Mouse (Mus musculus) spleen, adult 2 months (tissue): ENCODE measurements around the gene Pdia5. TPM values are rescaled to one million over a fixed set of nuclear protein-coding genes. Genes with fewer than 3 reads are reported as not detected.

Source experiments
- DNase-seq, 2 experiments: peaks; one replicate each; pipeline versions ENCODE4 v3.0.0 to v3.0.0-alpha.2; 2012 to 2021; ENCODE audit warnings: low spot score in 2 of 2, low read depth in 1 of 2
- H3K27ac ChIP-seq: fragments of 200-500 bp; 2 replicates; pipeline ENCODE4 v1.5.1; 2012; ENCODE audit warnings: low read length, inconsistent platforms; ENCODE audit not compliant: insufficient read depth
- H3K27me3 ChIP-seq: fragments of 200-500 bp; 2 replicates; pipeline ENCODE4 v1.6.1; 2012; ENCODE audit warnings: mild to moderate bottlenecking, moderate library complexity, low read length, inconsistent platforms; ENCODE audit not compliant: control insufficient read depth, insufficient read depth
- H3K36me3 ChIP-seq: fragments of 200-500 bp; 2 replicates; pipeline ENCODE4 v1.6.1; 2012; ENCODE audit warnings: mild to moderate bottlenecking, low read length, inconsistent platforms; ENCODE audit not compliant: control insufficient read depth, insufficient read depth
- H3K4me1 ChIP-seq: fragments of 200-500 bp; 2 replicates; pipeline ENCODE4 v1.6.1; 2011; ENCODE audit warnings: inconsistent platforms; ENCODE audit not compliant: control insufficient read depth, insufficient read depth, insufficient read length
- H3K4me3 ChIP-seq: fragments of 200-500 bp; 2 replicates; pipeline ENCODE4 v1.5.1; 2011; ENCODE audit warnings: mild to moderate bottlenecking, inconsistent platforms; ENCODE audit not compliant: insufficient read depth, insufficient read length; ENCODE audit errors: extremely low read depth
- CTCF ChIP-seq: fragments of 200-500 bp; IDR thresholded peaks from 2 replicates; pipeline ENCODE4 v1.5.1; 2011; ENCODE audit warnings: mild to moderate bottlenecking, inconsistent platforms; ENCODE audit not compliant: insufficient read depth, insufficient read length, insufficient replicate concordance; ENCODE audit errors: extremely low read depth
- POLR2A ChIP-seq: fragments of 200-500 bp; IDR thresholded peaks from 2 replicates; pipeline ENCODE4 v1.6.1; 2011; ENCODE audit warnings: low read depth, low read length, inconsistent platforms
- WGBS: fragments of 180-500 bp; shearing (Covaris S2); methylation state at CpG from one replicate; pipeline ENCODE4 v1.1.7; 2018; 5-methylcytosine and 5-hydroxymethylcytosine counted together
- polyA plus RNA-seq: library from polyadenylated mRNA; depleted of rRNA; stranded (reverse); fragments of >200 nt; gene quantifications from 2 replicates; pipeline ENCODE4 v1.2.3, GENCODE M21; 2012; rRNA removed

The Pdia5 gene
- polyA plus RNA-seq, result 4.5 and 5.4 TPM in 2 replicates

GRCm38 (mm10) chr16:35490231-35491070 is at the start of gene Pdia5:
TSS of gene Pdia5 (minus strand) at chr16:35490873.
- Histone ChIP-seq H3K4me1 (no peaks in the 10 kb centered on the region; the same call in none of the 2 replicates), H3K27me3 (peaks cover 7% of the 10 kb centered on the region), H3K4me3 (peak within 1 kb of the TSS; percentile 53), H3K36me3 (no peaks in the 10 kb centered on the region), H3K27ac (no peak within 1 kb of the TSS)
- TF ChIP-seq CTCF (no peak), POLR2A (no peak)
- peak in 1 of 2 experiments; percentile 26 for DNase-seq
- WGBS, result 2% methylated on average over 65 of the region's 66 CpGs

DNA sequence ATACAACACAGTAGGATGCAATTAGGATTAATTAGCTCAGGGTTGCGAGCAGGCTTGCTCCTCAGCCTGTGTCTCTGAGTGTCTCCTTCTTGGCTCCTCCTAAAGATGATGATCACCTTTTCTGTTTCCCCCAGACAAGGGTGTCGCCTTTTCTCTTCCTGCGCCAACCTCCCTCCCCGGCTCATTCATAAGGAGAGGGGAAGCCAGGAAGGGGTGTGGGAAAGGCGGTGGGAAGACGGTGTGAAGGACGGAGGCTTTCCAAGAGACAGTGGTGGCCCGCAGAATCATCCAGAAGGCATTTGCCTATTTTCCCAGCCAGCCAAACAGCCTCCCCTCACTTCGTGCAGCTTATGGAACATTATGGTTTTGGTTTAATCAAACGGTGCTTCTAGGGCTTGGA is 48.4 kb upstream of the Pdia5 start:
- TF ChIP-seq CTCF, result no peak
- no peak for TF ChIP-seq POLR2A
- Histone ChIP-seq H3K27ac (no peak overlapping the region), H3K27me3 (peaks cover 13% of the 10 kb centered on the region), H3K36me3 (no peaks in the 10 kb centered on the region), H3K4me3 (no peak overlapping the region), H3K4me1 (peaks cover 2% of the 10 kb centered on the region; the same call in 1 of the 2 replicates)
- WGBS, result 45% methylated on average over 10 of the region's 10 CpGs
- DNase-seq, result no peak

GRCm38 (mm10) chr16:35537651-35538050 is 47.0 kb upstream of the Pdia5 start:
- Histone ChIP-seq H3K27me3 (peaks cover 13% of the 10 kb centered on the region), H3K4me1 (peaks cover 2% of the 10 kb centered on the region; the same call in 1 of the 2 replicates), H3K27ac (no peak overlapping the region), H3K4me3 (no peak overlapping the region), H3K36me3 (no peaks in the 10 kb centered on the region)
- 72% methylated on average over 8 of the region's 8 CpGs for WGBS
- TF ChIP-seq CTCF, result no peak
- no peak for TF ChIP-seq POLR2A
- DNase-seq, result no peak

DNA sequence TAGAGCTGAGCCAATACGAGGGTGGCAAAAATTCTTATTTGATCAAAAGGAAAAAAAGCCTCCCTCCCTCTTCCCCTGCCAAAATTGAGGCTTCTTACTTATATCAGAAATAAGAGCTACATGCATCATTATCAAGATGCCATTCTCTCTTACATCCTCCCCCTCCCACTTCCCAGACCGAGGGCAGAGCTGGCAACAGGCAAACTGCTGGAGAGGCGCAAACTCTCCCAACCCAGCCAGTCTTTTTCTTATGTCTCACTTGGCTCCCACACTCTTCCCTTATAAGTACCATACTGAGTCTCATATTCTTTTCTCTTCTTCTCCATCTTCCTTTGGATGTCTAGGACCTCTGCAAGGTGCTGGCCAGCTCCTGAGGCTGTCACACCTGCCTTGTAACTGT is 44.0 kb upstream of the Pdia5 start:
- Histone ChIP-seq H3K4me1 (no peaks in the 10 kb centered on the region), H3K4me3 (no peak overlapping the region), H3K27ac (no peak overlapping the region), H3K36me3 (no peaks in the 10 kb centered on the region), H3K27me3 (no peaks in the 10 kb centered on the region)
- no peak for DNase-seq
- TF ChIP-seq CTCF (no peak), POLR2A (no peak)
- WGBS, result 71% methylated on average over 3 of the region's 3 CpGs

DNA sequence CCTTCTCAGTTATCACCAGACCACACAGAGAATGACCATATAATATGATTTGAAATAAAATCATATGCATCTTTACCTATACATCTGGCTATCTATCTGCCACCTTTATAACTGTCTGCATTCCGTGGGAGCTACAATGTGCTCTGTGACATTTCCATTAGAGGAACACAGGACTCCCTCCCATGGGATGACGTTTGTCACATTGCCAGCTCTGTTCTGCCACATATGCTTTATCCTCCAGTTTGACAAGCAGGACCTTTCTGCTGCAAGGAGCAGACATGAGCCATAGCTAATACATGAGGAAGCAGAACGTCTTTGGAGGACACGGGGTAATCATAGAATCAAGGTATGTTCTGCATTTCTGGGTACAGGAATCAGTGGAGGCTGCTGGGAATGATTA is 33.5 kb upstream of the Pdia5 start:
- Histone ChIP-seq H3K36me3 (no peaks in the 10 kb centered on the region), H3K4me3 (no peak overlapping the region), H3K4me1 (no peaks in the 10 kb centered on the region), H3K27ac (no peak overlapping the region), H3K27me3 (no peaks in the 10 kb centered on the region)
- no peak for DNase-seq
- TF ChIP-seq CTCF (no peak), POLR2A (no peak)
- whole genome bisulfite sequencing, result 71% methylated on average over 4 of the region's 4 CpGs

DNA sequence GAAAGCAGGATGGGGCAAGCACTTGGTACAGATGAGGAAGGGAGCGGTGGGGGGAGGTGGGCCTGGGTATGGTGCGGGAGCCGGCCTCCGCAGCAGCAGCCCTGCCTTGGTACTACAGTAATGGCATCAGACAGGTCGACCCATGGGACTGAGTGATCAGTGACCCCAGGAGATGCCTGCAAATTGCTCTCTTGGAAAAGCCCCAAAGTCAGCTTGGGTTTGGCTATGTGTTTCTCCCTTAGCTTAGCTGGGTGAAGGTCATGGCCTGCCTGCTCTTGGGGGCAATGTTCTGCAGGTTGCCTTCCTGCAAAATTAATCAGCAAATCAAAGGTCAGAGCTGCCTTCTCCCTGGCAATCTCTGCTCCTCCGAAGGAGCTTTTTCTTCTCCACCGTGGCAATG is 28.6 kb upstream of the Pdia5 start:
- no peaks in the 10 kb centered on the region for H3K4me1 ChIP-seq
- 58% methylated on average over 7 of the region's 7 CpGs for WGBS
- TF ChIP-seq CTCF, result no peak
- no peak for TF ChIP-seq POLR2A
- no peak for DNase-seq
- no peaks in the 10 kb centered on the region for H3K36me3 ChIP-seq
- H3K27me3 ChIP-seq, result no peaks in the 10 kb centered on the region
- H3K27ac ChIP-seq, result no peak overlapping the region
- H3K4me3 ChIP-seq, result no peak overlapping the region
